ENCODE assay signal across 19 mouse cellular contexts in genomic region chr5:148679586-148679985, GRCm38 (mm10).
DNase-seq lines count a peak whose midpoint lies in the region; ATAC-seq lines count a peak whose summit lies in the region.
"Had no signal": no experiment of that assay in that cellular context is flagged by ENCODE, and none has a peak within 500 bp of the region (broad histone marks: within the 10 kb centered on the region; RNA-seq: fewer than 3 reads in every experiment).

No protein-coding gene starts in this region.

- H3K9ac ChIP-seq in liver, embryonic 11.5 days (ENCODE audit: low read depth, low read length), result no peak overlapping the region
- no peak overlapping the region for H3K9ac ChIP-seq in hindbrain, embryonic 11.5 days (ENCODE audit: low read depth, low read length)
- H3K9ac ChIP-seq: forebrain, embryonic 13.5 days; limb, embryonic 13.5 days; lung, embryonic 14.5 days; midbrain, embryonic 13.5 days had no signal

- H3K4me1 ChIP-seq in liver, embryonic 11.5 days (replicated peaks; ENCODE audit: control insufficient read depth, insufficient read depth, low read length), result no peaks in the 10 kb centered on the region
- no peaks in the 10 kb centered on the region for H3K4me1 ChIP-seq in hindbrain, embryonic 11.5 days (replicated peaks; ENCODE audit: control insufficient read depth, insufficient read depth, low read length)
- H3K4me1 ChIP-seq: forebrain, embryonic 13.5 days; heart, embryonic 10.5 days; limb, embryonic 13.5 days; midbrain, embryonic 13.5 days had no signal

- 65% methylated on average over 4 of the region's 4 CpGs for WGBS in liver, embryonic 11.5 days
- 94% methylated on average over 4 of the region's 4 CpGs for WGBS in hindbrain, embryonic 11.5 days

- DNase-seq in liver, embryonic 11.5 days (ENCODE audit: low spot score), result no peak
- DNase-seq in liver, result no peak
- DNase-seq in splenic B cell, adult 2 months (ENCODE audit: low read depth, low spot score), result peak; percentile 43
- no peak for DNase-seq in cerebellum, adult 11-12 months
- DNase-seq in gastrocnemius, postnatal 25 days, result no peak
- no peak for DNase-seq in hindbrain, embryonic 11.5 days (ENCODE audit: low spot score)
- no peak for DNase-seq in lung, postnatal 10 days
- DNase-seq: adrenal gland, postnatal 14 days; cerebellum, postnatal 10 days; heart, postnatal 14 days; kidney, adult 2 months; kidney, postnatal 25 days; lung, embryonic 14.5 days had no signal

- H3K27ac ChIP-seq in liver, embryonic 11.5 days (ENCODE audit: low read depth, low read length), result no peak overlapping the region
- H3K27ac ChIP-seq in hindbrain, embryonic 11.5 days (ENCODE audit: low read depth, low read length), result no peak overlapping the region
- H3K27ac ChIP-seq: forebrain, embryonic 13.5 days; heart, embryonic 10.5 days; limb, embryonic 13.5 days; midbrain, embryonic 13.5 days had no signal

- ATAC-seq in liver, embryonic 11.5 days (replicated peaks; ENCODE audit: low FRiP score), result peak; percentile 45; the same call in 1 of the 2 replicates
- peak; percentile 83 for ATAC-seq in inflammation-experienced regulatory T-cells, adult 6 months
- no peak for ATAC-seq in hindbrain, embryonic 11.5 days (ENCODE audit: low FRiP score)
- ATAC-seq: forebrain, embryonic 13.5 days; hindbrain, embryonic 16.5 days; midbrain, embryonic 13.5 days had no signal

- no peaks in the 10 kb centered on the region for H3K36me3 ChIP-seq in liver, embryonic 11.5 days (ENCODE audit: control insufficient read depth, insufficient read depth, low read length)
- no peaks in the 10 kb centered on the region for H3K36me3 ChIP-seq in splenic B cell, adult 2 months (ENCODE audit: control insufficient read depth, insufficient read depth, low read length, poor library complexity, severe bottlenecking)
- H3K36me3 ChIP-seq in hindbrain, embryonic 11.5 days (ENCODE audit: control insufficient read depth, insufficient read depth, low read length), result no peaks in the 10 kb centered on the region
- H3K36me3 ChIP-seq: heart, embryonic 10.5 days; limb, embryonic 13.5 days; midbrain, embryonic 13.5 days had no signal

- peaks cover 3% of the 10 kb centered on the region; the same call in 1 of the 2 replicates for H3K9me3 ChIP-seq in liver, embryonic 11.5 days (ENCODE audit: control insufficient read depth, low read length)
- no peaks in the 10 kb centered on the region for H3K9me3 ChIP-seq in hindbrain, embryonic 11.5 days (ENCODE audit: control insufficient read depth, low read length)
- H3K9me3 ChIP-seq: forebrain, embryonic 13.5 days; heart, embryonic 10.5 days; limb, embryonic 13.5 days had no signal

- no peak overlapping the region for H3K4me2 ChIP-seq in liver, embryonic 11.5 days
- no peak overlapping the region for H3K4me2 ChIP-seq in hindbrain, embryonic 11.5 days (replicated peaks; ENCODE audit: low read depth, low read length)
- H3K4me2 ChIP-seq: forebrain, embryonic 13.5 days; limb, embryonic 13.5 days; lung, embryonic 14.5 days; midbrain, embryonic 13.5 days had no signal

- no peak overlapping the region for H3K4me3 ChIP-seq in liver, embryonic 11.5 days (ENCODE audit: low read depth, low read length)
- no peak overlapping the region for H3K4me3 ChIP-seq in hindbrain, embryonic 11.5 days (ENCODE audit: low read depth, low read length)
- H3K4me3 ChIP-seq: forebrain, embryonic 13.5 days; heart, embryonic 10.5 days; limb, embryonic 13.5 days; midbrain, embryonic 13.5 days had no signal

- H3K27me3 ChIP-seq in liver, embryonic 11.5 days (replicated peaks; ENCODE audit: control insufficient read depth, insufficient read depth, low read length), result no peaks in the 10 kb centered on the region
- no peaks in the 10 kb centered on the region for H3K27me3 ChIP-seq in splenic B cell, adult 2 months (ENCODE audit: control insufficient read depth, insufficient read depth, low read length, poor library complexity, severe bottlenecking)
- H3K27me3 ChIP-seq in hindbrain, embryonic 11.5 days (ENCODE audit: control insufficient read depth, insufficient read depth, low read length), result no peaks in the 10 kb centered on the region
- H3K27me3 ChIP-seq: forebrain, embryonic 13.5 days; limb, embryonic 13.5 days; midbrain, embryonic 13.5 days had no signal
